Mouse (Mus musculus) liver, adult (tissue): ENCODE results near the gene Lrp5.

Experiments used
- GATA4 ChIP-seq: IDR thresholded peaks from 2 replicates; pipeline ENCODE4 v1.6.1; 2014; ENCODE audit warnings: mild to moderate bottlenecking, low read length; ENCODE audit not compliant: insufficient replicate concordance

Gene Lrp5

GRCm38 (mm10) chr19:3673149-3673548 is 13.2 kb downstream of the Lrp5 start:
- TF ChIP-seq GATA4 = no peak

GRCm38 (mm10) chr19:3669100-3669499 is 17.3 kb downstream of the Lrp5 start:
- no peak for TF ChIP-seq GATA4

DNA sequence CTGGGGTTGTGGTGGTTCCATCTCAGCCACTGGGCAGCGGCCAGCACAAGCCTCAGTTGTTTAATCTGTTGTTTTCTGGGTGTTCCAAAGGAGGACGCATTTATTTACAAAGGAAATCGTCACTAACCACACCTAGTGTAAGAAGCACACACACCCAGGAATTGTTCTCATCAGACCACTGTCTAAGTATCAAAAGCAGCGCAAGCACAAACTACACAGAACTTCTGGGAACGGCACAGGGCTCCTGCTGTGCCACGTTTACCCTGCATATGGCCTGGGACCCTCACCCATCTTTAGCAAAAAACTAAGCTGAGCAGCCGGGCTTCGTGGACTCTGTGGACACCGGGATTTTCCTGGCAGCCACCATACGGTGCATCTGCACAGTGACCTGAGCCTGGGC is 17.8 kb downstream of the Lrp5 start:
- no peak for TF ChIP-seq GATA4

DNA sequence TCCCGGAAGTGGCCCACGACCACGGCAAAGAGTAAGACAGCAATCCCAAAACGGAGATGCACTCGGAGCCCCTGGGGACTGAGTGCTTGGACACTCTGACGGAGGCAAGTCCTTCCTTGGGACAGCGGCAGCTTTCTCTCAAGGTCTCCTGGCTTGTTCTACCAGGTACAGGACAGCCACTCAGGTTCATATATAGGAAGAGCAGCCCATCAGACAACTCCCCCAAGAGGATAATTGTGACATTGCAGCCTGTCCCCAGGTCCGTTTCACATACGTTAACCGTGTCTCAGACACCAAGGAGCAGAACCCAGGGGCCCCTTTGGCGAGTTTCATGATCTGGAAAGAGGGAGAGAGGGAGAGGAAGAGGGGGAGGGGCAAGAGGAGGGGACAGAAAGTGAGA is 18.4 kb downstream of the Lrp5 start:
- no peak for TF ChIP-seq GATA4

- TF ChIP-seq GATA4 = no peak
Observed at GRCm38 (mm10) chr19:3667155-3667895, 19.0 kb downstream of the Lrp5 start.

DNA sequence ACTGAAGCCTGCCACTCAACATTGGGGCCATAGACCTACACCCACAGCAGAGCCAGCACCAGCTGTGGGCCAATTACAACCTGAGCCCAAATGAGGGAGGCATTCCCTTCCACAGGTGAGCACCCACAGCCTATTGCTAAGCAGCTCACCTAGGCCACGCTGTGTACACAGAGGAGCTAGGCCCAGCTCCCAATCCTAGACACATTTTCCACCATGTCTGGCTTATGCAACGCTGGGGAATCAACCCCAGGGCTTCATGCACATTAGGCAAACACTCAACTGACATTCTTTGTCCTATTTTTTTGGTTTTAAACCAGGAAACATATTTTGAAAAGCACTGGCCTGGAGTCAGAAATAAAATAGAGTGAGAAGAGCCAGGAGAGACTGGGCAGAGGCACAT is 19.7 kb downstream of the Lrp5 start:
- TF ChIP-seq GATA4 = no peak

GRCm38 (mm10) chr19:3665510-3665909 is 20.9 kb downstream of the Lrp5 start:
- TF ChIP-seq GATA4 = no peak

DNA sequence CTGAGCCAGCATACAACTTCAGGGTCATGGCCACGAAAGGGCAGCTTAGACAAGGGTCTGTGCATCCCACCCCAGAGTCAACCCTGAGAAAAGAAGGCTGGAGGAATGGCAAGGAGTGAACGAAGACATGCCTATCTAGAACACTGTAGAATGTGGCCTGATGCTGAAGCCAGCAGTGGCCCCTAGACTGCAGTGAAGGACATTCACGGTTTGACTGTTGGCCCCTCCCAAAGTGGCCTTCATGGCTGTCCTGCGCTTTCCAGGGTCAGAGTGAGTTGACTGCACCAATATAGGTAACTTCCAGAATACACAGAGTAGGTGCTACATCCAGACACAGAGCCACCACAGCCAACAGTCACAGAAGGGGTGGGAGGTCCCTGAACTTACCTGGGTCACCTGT is 28.4 kb downstream of the Lrp5 start:
- no peak for TF ChIP-seq GATA4

DNA sequence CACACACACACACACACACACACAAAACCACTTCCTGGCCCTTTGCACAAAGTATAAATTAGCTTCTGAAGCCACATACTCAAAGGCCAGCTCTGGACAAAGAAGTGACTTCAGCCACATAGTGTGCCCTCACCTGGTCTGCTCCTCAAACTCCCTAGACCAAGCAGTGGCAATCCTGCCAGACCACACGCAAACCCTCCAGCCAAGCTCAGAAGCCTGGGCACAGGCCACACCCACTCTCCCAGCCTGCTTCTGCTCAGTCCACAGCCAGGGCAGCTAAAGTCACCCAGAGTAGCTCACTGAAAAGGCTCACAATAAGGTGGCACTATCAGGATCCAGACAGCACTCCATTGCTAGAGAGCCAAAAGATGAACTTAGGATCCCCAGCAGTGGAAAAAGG is 30.2 kb downstream of the Lrp5 start:
- no peak for TF ChIP-seq GATA4

DNA sequence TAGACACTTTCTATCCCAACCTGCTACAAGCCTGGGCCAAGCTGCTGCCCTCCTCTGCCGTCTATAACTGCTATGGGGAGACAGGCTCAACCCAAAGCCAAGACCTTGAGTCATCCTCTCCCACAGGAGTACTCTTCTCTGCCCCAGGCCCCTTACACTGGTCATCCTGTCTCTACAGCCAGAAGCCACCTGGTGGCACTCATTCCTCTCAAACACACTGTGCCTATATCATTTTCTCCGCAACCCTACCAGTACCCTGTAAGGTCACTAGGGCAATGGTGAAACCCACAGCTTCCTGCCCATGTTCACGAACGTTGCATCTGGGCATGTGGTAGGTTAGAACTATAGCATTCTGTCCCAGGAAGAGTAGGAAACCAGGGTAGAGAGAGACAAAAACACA is 31.4 kb downstream of the Lrp5 start:
- TF ChIP-seq GATA4 = no peak

GRCm38 (mm10) chr19:3654058-3654457 is 32.3 kb downstream of the Lrp5 start:
- peak; percentile 95 for TF ChIP-seq GATA4

GRCm38 (mm10) chr19:3653508-3653907 is 32.9 kb downstream of the Lrp5 start:
- no peak for TF ChIP-seq GATA4

DNA sequence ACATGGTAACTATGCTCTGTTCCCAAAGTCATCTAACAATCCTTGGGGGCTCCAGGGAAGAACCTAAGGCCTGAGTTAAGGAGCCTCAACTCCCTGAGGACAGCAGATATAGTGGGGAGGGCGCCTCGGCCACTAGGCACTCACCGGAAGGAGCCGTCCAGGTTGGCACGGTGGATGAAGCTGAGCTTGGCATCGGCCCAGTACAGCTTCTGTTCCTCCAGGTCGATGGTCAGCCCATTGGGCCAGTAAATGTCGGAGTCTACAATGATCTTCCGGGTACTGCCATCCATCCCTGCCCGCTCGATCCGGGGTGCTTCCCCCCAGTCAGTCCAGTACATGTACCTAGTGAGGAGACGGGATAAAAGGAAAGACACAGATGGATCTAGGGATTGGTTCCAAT is 34.4 kb downstream of the Lrp5 start:
- TF ChIP-seq GATA4 = no peak

GRCm38 (mm10) chr19:3651220-3651619 is 35.1 kb downstream of the Lrp5 start:
- TF ChIP-seq GATA4 = no peak

DNA sequence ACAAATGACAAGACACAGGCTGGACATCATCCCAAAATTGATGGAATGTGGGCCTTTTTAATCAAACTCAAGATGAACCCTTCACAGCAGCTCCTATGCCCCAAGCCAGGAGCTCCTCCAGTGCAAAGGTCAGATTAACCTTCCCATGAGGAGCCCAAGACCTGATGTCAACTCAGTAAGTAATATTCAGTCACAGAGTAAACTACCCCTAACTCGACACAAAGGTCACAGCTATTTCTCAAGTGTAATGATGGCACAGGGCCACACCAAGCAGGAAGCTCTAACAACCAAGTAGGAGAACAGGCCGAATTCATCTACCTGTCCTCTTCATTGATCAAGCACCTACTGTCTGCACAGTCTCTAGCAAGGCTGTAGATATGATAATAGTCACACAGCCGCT is 35.9 kb downstream of the Lrp5 start:
- no peak for TF ChIP-seq GATA4

DNA sequence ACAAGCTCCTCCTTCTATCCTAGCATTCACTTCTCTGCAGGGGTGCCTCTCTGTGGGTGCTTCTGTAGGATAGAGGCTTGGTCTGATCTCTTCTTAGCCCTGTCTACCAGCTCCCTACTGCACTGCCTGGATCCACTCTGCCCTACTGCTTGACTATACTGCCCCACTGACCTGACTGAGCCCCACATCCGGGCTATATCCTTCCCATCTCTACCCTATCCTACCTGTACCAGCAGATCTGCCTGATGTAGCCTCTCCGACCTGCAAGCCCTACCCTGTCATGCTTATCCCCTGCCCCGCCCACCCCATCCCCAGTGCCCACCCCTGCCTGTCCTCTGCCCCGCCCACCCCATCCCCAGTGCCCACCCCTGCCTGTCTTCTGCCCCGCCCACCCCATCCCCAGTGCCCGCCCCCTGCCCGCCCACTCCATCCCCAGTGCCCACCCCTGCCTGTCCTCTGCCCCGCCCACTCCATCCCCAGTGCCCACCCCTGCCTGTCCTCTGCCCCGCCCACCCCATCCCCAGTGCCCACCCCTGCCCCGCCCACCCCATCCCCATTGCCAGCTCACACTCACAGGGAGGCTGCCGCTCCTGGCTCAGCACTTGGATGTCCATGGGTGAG is 37.4 kb downstream of the Lrp5 start:
- TF ChIP-seq GATA4 = no peak

DNA sequence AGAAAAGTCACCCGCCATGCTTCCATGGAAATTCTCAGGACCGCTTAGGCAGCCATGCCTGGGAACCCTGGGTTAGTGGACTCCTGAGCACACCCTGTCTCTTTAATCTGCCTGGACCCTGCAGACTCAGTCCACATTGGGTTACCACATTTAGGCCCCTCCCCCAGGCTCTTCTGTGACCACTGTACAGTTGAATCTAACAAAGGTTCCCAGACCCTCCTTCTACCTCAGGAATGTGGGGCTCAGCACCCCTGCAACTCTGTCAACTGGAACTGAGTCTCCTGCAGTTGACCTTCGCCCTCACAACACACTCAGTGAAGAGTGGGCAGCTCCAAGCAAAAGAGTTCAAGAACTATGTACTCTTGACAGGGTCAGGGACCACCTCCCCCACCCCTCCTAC is 38.4 kb downstream of the Lrp5 start:
- TF ChIP-seq GATA4 = no peak
